Mouse (Mus musculus): ENCODE results near the gene Kcna6. TPM values are rescaled to one million over a fixed set of nuclear protein-coding genes. Genes with fewer than 3 reads are reported as not detected.

The Kcna6 gene
- total RNA-seq, 2 experiments from 2014 or later = 1.2 to 2.2 TPM

Other genes starting within 250 kb of the Kcna6 start
- gene Kcna5, start 205.3 kb downstream of the Kcna6 start, total RNA-seq (2021) = 10 to 100 TPM; 13.4 to 16.7 TPM
- gene Kcna1, start 94.3 kb downstream of the Kcna6 start, total RNA-seq (2021) = 1 to 10 TPM; 2.5 to 3.2 TPM
- 100 to 1,000 TPM; 774 to 795 TPM for gene Ndufa9, start 108.5 kb upstream of the Kcna6 start, total RNA-seq (2021)
- not detected for gene Akap3, start 112.4 kb upstream of the Kcna6 start, total RNA-seq (2021)
- not detected for gene Dyrk4, start 181.2 kb upstream of the Kcna6 start, total RNA-seq (2021)
- gene Rad51ap1, start 198.9 kb upstream of the Kcna6 start, total RNA-seq (2021) = 1 to 10 TPM; 1.1 to 2.7 TPM
- gene D6Wsu163e, start 199.3 kb upstream of the Kcna6 start, total RNA-seq (2021) = 10 to 100 TPM; 10.8 to 14.5 TPM

All from heart, postnatal 25 days (tissue).